Mouse (Mus musculus) gastrocnemius, adult 2 months (tissue): Measurements from ENCODE around the gene Paqr7. TPM values are rescaled to one million over a fixed set of nuclear protein-coding genes. Genes with fewer than 3 reads are reported as not detected.

Experiments
- DNase-seq: peaks from one replicate; pipeline ENCODE4 v3.0.0; 2022
- H3K27ac ChIP-seq: fragments of 200-600 bp; 2 replicates; pipeline ENCODE4 v1.8.1; 2022; ENCODE audit warnings: mild to moderate bottlenecking
- H3K4me3 ChIP-seq: fragments of 200-600 bp; 2 replicates; pipeline ENCODE4 v1.8.1; 2022; ENCODE audit warnings: mild to moderate bottlenecking, moderate library complexity
- CTCF ChIP-seq: fragments of 200-600 bp; IDR thresholded peaks from 2 replicates; pipeline ENCODE4 v1.8.1; 2022; ENCODE audit warnings: antibody characterized with exemption, mild to moderate bottlenecking, moderate library complexity
- intact Hi-C: fragments of 180-260 bp; cut with DNase I; formaldehyde crosslinking; loops from one replicate; pipeline ENCODE4 v1.15.1; 2025
- microRNA-seq: library from miRNA; unstranded; fragments of <30 nt; microRNA quantifications from one replicate; pipeline ENCODE4 v1.2.0, GENCODE M21; 2021
- total RNA-seq, 2 experiments: library from RNA; stranded (reverse); gene quantifications; 2 replicates each; pipeline ENCODE4 v1.2.3; 2021

The Paqr7 gene
- total RNA-seq, 2 experiments from 2014 or later = 1.7 to 2.3 TPM

DNA sequence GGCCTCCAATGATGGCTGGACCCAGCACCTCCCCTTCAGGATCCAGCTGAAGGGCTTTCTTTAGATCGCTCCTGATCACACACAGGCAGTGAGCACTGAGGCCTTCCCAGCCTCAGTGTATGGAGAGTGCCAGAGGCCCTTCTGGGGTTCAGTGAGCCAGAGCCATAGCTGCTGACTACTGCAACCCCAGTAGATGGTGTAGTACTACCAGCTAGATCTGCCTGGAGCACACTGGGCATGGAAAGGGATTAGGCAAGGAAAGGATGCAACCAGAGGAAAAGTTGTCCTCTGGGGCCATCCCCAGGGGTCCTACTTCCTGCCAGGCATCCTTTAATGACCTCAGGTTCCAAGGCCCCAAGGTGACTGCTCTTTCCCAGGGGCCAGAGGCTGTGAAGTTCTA lies 57.1 kb downstream of the Paqr7 start:
- intact Hi-C loops = no loop called here
- no peak for DNase-seq

DNA sequence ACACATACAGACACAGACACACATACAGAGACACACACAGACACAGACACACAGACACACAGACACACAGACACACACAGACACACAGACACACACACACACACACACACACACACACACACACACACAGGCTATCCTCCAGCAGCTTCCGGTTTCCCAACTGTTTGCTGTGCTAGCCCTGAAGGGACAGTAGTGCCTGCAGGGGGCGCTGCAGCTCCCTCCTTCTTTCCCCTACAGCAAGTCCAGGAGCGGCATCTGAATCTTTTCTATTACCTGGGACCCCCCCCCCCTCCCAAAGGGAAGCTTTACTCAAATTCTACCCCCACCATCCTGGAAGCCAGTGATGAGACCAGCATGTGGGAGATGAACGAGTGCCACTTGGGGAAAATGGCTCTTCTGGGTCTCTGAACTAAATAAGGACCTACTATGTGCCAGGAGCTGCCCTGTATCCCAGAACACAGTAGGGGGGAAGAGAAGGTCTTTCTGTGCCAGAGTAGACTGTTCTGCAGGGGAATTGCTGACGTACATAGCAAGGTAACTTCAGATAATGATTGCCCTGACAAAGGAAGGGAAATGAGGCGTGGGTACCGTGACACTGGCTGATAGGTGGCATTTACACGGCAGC lies 59.6 kb downstream of the Paqr7 start:
- DNase-seq = peak; percentile 63
- Histone ChIP-seq H3K4me3 (no peak overlapping the region), H3K27ac (no peak overlapping the region)
- intact Hi-C loops = no loop called here
- peak; percentile 52 for TF ChIP-seq CTCF

More for the DNA sequence above, 57.1 kb downstream of the Paqr7 start:
- Histone ChIP-seq H3K27ac (no peak overlapping the region), H3K4me3 (no peak overlapping the region)
- peak; percentile 43; the same call in 1 of the 2 replicates for TF ChIP-seq CTCF

DNA sequence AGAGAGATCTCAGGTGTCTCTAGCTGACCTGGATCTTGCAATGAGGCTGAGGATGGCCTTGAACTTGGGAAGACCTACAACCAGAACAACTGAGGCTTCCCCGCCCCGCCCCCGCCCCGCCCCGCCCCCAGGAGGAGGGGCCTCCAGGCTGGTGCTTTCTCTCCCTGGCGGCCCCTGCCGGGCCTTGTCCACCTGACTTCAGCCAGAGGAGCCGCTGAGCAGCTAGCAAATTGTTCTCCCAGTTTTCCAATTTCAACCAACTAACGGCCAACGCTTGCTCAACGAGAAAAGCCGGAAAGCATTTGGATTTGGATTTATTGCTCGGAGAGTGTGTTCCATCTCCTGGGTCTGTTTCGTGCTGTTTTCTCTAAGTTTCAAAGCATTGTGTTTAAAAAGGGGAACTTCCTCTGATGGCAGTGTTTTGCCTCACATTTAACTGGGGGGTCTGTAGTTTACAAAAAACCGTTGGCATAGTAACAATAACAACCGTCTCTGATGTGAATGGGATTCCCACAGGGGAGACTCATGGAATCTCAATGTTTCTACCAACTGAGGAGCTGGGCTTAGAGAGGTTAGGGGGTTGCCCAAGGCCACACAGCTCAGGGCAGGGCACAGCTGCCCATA lies 61.2 kb downstream of the Paqr7 start:
- H3K27ac ChIP-seq = peak overlapping the region; percentile 75
- DNase-seq = peak; percentile 54
- intact Hi-C loops = no loop called here

DNA sequence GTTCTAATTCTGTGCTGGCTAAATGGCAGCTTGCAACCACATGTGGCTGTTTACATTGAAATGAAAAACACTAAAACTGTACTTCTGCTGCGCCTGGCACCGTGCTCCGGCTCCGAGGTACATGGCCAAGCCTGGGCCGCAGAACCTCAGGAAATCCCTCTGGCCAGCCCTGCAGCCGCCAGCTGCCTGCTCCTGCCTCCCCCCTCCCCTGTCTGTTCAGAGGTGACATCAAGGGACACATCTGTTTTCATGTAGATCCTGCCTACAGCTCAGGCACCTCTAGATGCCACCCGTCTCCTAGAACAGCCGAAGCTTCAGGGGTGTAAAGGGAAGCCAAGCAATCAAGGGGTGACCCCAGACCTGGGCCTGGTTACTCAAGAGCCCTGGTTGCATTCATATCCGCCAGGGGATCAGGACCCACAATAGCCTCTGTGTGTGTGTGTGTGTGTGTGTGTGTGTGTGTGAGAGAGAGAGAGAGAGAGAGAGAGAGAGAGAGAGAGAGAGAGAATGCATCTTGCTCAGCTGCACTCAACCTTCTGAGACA lies 62.1 kb downstream of the Paqr7 start:
- DNase-seq = peak; percentile 51
- intact Hi-C loops = no loop called here
- no peak overlapping the region; the same call in 1 of the 2 replicates for H3K4me3 ChIP-seq
- TF ChIP-seq CTCF = no peak
- peak overlapping the region; percentile 75 for H3K27ac ChIP-seq

More for the DNA sequence above, 61.2 kb downstream of the Paqr7 start:
- H3K4me3 ChIP-seq = no peak overlapping the region; the same call in 1 of the 2 replicates
- TF ChIP-seq CTCF = no peak

DNA sequence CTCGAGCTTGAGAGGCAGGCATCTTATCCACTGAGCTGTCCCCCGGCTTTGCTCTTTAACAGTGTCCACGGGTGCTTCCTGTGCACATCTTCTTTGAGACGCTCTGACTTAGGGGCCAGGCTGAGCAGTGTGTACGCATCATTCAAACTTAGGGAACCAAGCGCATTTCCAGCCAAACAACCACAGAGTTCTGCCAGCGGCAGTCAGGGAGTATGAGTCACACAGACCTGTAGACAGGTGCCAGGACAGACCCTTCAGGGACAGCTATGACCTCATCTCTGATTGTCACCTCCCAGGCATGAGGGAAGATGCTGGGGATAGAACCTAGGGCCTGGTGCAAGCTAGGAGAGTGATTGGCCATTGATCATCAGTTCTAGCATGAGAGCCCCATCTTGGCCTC lies 62.7 kb downstream of the Paqr7 start:
- intact Hi-C loops = no loop called here
- TF ChIP-seq CTCF = no peak
- no peak for DNase-seq
- Histone ChIP-seq H3K4me3 (no peak overlapping the region), H3K27ac (no peak overlapping the region)

Small RNA genes within 50 kb of the gene (microRNA-seq; reads per million reads assigned to microRNA genes)
- not detected for gene Gm23634

Other genes starting within 250 kb of the Paqr7 start
- not detected for gene Gm30191, start 249.8 kb upstream of the Paqr7 start, total RNA-seq
- 1 to 10 TPM; 1.7 to 3.1 TPM for gene Grrp1, start 242.6 kb upstream of the Paqr7 start, total RNA-seq
- gene Pdik1l, start 208.8 kb upstream of the Paqr7 start, total RNA-seq = 1 to 10 TPM; 3.2 TPM
- gene Trim63, start 181.6 kb upstream of the Paqr7 start, total RNA-seq = 100 to 1,000 TPM; 250 to 325 TPM
- gene Slc30a2, start 153.5 kb upstream of the Paqr7 start, total RNA-seq = 10 to 100 TPM in 1 of 2 experiments, 1 to 10 TPM in 1; 4.4 to 25.8 TPM
- 10 to 100 TPM; 25.1 to 27.8 TPM for gene Extl1, start 112.8 kb upstream of the Paqr7 start, total RNA-seq
- gene Pafah2, start 100.4 kb upstream of the Paqr7 start, total RNA-seq = 1 to 10 TPM; 2.6 to 4.0 TPM
- 1 to 10 TPM; 3.0 to 3.8 TPM for gene Stmn1, start 28.4 kb upstream of the Paqr7 start, total RNA-seq
- gene Aunip, start 14.3 kb downstream of the Paqr7 start, total RNA-seq = not detected
- 100 to 1,000 TPM; 131 to 136 TPM for gene Mtfr1l, start 38.7 kb downstream of the Paqr7 start, total RNA-seq
- 1 to 10 TPM; 4.4 to 6.3 TPM for gene Selenon, start 55.5 kb downstream of the Paqr7 start, total RNA-seq
- 1 to 10 TPM; 2.9 to 4.2 TPM for gene Man1c1, start 207.6 kb downstream of the Paqr7 start, total RNA-seq